Mouse (Mus musculus): Measurements from ENCODE around the gene Prl7a1. TPM values are rescaled to one million over a fixed set of nuclear protein-coding genes. Genes with fewer than 3 reads are reported as not detected.

The Prl7a1 gene
- polyA plus RNA-seq (2015; fragmentation: Nextera tagmentation; extraction: Ambion mirVana): not detected in 2 replicates

DNA sequence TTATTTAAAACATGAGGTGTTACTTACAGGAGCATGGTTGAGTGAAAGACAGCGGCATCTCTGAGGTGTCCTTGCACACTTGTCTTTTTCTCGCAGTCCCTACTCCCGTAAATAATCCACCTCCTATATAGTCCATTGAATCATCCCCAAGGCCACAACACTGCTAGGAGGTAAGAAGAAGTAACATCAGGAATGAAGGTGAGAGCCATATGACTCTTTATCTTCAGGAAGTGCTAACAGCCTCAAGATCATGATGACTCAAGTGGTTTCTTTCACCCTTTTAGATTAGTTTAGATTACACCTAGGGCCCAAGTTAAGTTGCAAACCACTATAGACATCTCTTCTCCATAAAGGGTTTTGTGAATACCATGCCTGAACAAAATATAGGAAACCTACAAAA is at the start of gene Prl7a1:
Prl7a1 (minus strand) TSS at position 101 of the 400 bp plus-strand sequence.
- H3K4me3 ChIP-seq: no peak within 1 kb of the TSS
- no peak within 1 kb of the TSS for H3K9ac ChIP-seq
- H3K4me1 ChIP-seq: no peaks in the 10 kb centered on the region
- no peak within 1 kb of the TSS for H3K4me2 ChIP-seq
- H3K36me3 ChIP-seq: no peaks in the 10 kb centered on the region
- no peak for ATAC-seq (ENCODE audit: insufficient number of reproducible peaks, low FRiP score, low TSS enrichment, low read depth)
- no peak within 1 kb of the TSS for H3K27ac ChIP-seq
- 97% methylated on average over 3 of the region's 3 CpGs for WGBS
- H3K9me3 ChIP-seq: no peaks in the 10 kb centered on the region
- no peaks in the 10 kb centered on the region for H3K27me3 ChIP-seq

DNA sequence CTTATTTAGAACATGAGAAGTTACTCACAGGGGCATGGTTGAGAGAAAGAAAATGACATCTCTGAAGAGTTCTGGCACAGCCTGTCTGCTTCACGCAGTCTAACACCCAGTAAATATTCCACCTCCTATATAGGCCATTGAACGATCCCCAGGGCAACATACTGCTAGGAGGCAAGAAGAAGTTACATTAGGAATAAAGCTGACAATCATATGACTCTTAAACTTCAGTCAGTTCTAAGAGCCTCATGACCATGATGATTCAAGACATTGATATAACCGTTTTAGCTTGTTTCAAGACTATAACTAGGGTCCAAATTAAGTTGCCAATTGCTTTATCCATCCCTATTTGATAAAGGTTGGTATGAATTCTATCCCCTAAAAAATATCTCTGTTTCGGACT is 25.6 kb upstream of the Prl7a1 start, which contains the start of gene Prl7a2:
Prl7a2 (minus strand) TSS at position 101 of the 400 bp plus-strand sequence.
- Histone ChIP-seq H3K4me2 (no peak within 1 kb of the TSS), H3K36me3 (no peaks in the 10 kb centered on the region), H3K4me1 (no peaks in the 10 kb centered on the region), H3K9ac (no peak within 1 kb of the TSS), H3K27me3 (no peaks in the 10 kb centered on the region), H3K4me3 (no peak within 1 kb of the TSS), H3K9me3 (no peaks in the 10 kb centered on the region), H3K27ac (no peak within 1 kb of the TSS)
- WGBS: 74% methylated on average over 4 of the region's 4 CpGs
- no peak for ATAC-seq (ENCODE audit: insufficient number of reproducible peaks, low FRiP score, low TSS enrichment, low read depth)

- no peaks in the 10 kb centered on the region for H3K27me3 ChIP-seq
- no peak overlapping the region for H3K4me3 ChIP-seq
- H3K27ac ChIP-seq: no peak overlapping the region
- 74% methylated on average over 2 of the region's 2 CpGs for WGBS
- no peak for ATAC-seq (ENCODE audit: insufficient number of reproducible peaks, low FRiP score, low TSS enrichment, low read depth)
- no peaks in the 10 kb centered on the region for H3K36me3 ChIP-seq
- H3K9ac ChIP-seq: no peak overlapping the region
- no peaks in the 10 kb centered on the region for H3K9me3 ChIP-seq
- H3K4me2 ChIP-seq: no peak overlapping the region
- no peaks in the 10 kb centered on the region for H3K4me1 ChIP-seq
These were observed 18.5 kb upstream of the Prl7a1 start for GRCm38 (mm10) chr13:27660747-27661146.

- no peaks in the 10 kb centered on the region for H3K27me3 ChIP-seq
- H3K4me1 ChIP-seq: no peaks in the 10 kb centered on the region
- H3K36me3 ChIP-seq: no peaks in the 10 kb centered on the region
- WGBS: 69% methylated on average over 4 of the region's 4 CpGs
- H3K4me2 ChIP-seq: no peak within 1 kb of the TSS
- no peak within 1 kb of the TSS for H3K27ac ChIP-seq
- H3K4me3 ChIP-seq: no peak within 1 kb of the TSS
- H3K9ac ChIP-seq: no peak within 1 kb of the TSS
- no peak for ATAC-seq (ENCODE audit: insufficient number of reproducible peaks, low FRiP score, low TSS enrichment, low read depth)
- no peaks in the 10 kb centered on the region for H3K9me3 ChIP-seq
These were observed 31.8 kb downstream of the Prl7a1 start, which contains the start of gene Prl7b1 for GRCm38 (mm10) chr13:27610482-27610881. Gene Prl7b1, minus strand, starts transcription at chr13:27610582.

Other genes with a start within 250 kb of the Prl7a1 start
- not detected in 2 replicates for gene Prl8a6, start 203.8 kb downstream of the Prl7a1 start, polyA plus RNA-seq (2015; fragmentation: Nextera tagmentation; extraction: Ambion mirVana)
- not detected in 2 replicates for gene Prl8a8, start 129.3 kb downstream of the Prl7a1 start, polyA plus RNA-seq (2015; fragmentation: Nextera tagmentation; extraction: Ambion mirVana)
- gene Prl8a9, start 77.9 kb downstream of the Prl7a1 start, polyA plus RNA-seq (2015; fragmentation: Nextera tagmentation; extraction: Ambion mirVana): not detected in 2 replicates
- not detected in 2 replicates for gene Prl8a1, start 60.3 kb downstream of the Prl7a1 start, polyA plus RNA-seq (2015; fragmentation: Nextera tagmentation; extraction: Ambion mirVana)
- gene Prl7b1, start 31.9 kb downstream of the Prl7a1 start, polyA plus RNA-seq (2015; fragmentation: Nextera tagmentation; extraction: Ambion mirVana): not detected in 2 replicates
- gene Prl7a2, start 25.5 kb upstream of the Prl7a1 start, polyA plus RNA-seq (2015; fragmentation: Nextera tagmentation; extraction: Ambion mirVana): not detected in 2 replicates
- gene Prl7d1, start 74.2 kb upstream of the Prl7a1 start, polyA plus RNA-seq (2015; fragmentation: Nextera tagmentation; extraction: Ambion mirVana): not detected in 2 replicates
- not detected in 2 replicates for gene Prl7c1, start 138.3 kb upstream of the Prl7a1 start, polyA plus RNA-seq (2015; fragmentation: Nextera tagmentation; extraction: Ambion mirVana)
- not detected in 2 replicates for gene Prl2a1, start 159.2 kb upstream of the Prl7a1 start, polyA plus RNA-seq (2015; fragmentation: Nextera tagmentation; extraction: Ambion mirVana)
- gene Prl2c1, start 206.8 kb upstream of the Prl7a1 start, polyA plus RNA-seq (2015; fragmentation: Nextera tagmentation; extraction: Ambion mirVana): not detected in 2 replicates

All from limb, embryonic 15.5 days (tissue).